15 mouse cellular contexts compared by ENCODE assay signal in the genomic region with DNA sequence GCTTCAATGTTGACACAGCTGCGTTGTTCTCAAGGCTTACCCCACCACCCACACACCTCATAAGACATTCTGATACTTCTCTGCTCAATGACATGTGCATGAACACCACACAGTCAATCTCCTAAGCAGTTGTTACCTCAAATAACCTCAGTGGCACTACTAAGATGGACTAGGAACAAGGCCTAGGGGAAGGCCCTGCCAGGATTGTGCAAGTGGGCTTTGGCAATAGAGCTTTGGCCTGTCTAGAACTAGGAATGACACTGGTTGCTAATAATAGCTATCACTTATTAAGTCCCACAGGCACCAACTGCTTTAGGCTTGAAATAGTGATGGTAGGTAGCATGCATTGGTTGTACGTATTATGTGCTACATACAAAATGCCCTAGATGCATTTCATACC.
DNase-seq lines count a peak whose midpoint lies in the region; ATAC-seq and TF ChIP-seq lines count a peak whose summit lies in the region.
"Had no signal": no experiment of that assay in that cellular context is flagged by ENCODE, and none has a peak within 500 bp of the region (broad histone marks: within the 10 kb centered on the region; RNA-seq: fewer than 3 reads in every experiment).

No protein-coding gene starts in this region.

- no peak for TF ChIP-seq CTCF in lung, postnatal 0 days (IDR thresholded peaks at IDR 0.05)
- TF ChIP-seq CTCF in left cerebral cortex, adult 2 months (IDR thresholded peaks at IDR 0.05) = no peak

- H3K4me2 ChIP-seq in forebrain, embryonic 12.5 days = no peak overlapping the region
- H3K4me2 ChIP-seq in lung, postnatal 0 days (replicated peaks; ENCODE audit: low read depth, low read length) = no peak overlapping the region
- H3K4me2 ChIP-seq: hindbrain, embryonic 14.5 days; midbrain, embryonic 11.5 days; neural tube, embryonic 12.5 days had no signal

- peak overlapping the region; percentile 9; the same call in 1 of the 2 replicates for H3K27ac ChIP-seq in forebrain, embryonic 12.5 days
- no peak overlapping the region for H3K27ac ChIP-seq in forebrain, embryonic 10.5 days
- no peak overlapping the region for H3K27ac ChIP-seq in lung, postnatal 0 days (ENCODE audit: low read length)
- H3K27ac ChIP-seq in left cerebral cortex, adult 2 months = no peak overlapping the region
- H3K27ac ChIP-seq: hindbrain, embryonic 14.5 days; kidney, postnatal 0 days; liver, embryonic 14.5 days; neural tube, embryonic 12.5 days had no signal

- no peaks in the 10 kb centered on the region for H3K9me3 ChIP-seq in forebrain, embryonic 12.5 days
- no peaks in the 10 kb centered on the region for H3K9me3 ChIP-seq in forebrain, embryonic 10.5 days
- H3K9me3 ChIP-seq in lung, postnatal 0 days (ENCODE audit: low read length) = no peaks in the 10 kb centered on the region
- H3K9me3 ChIP-seq: neural tube, embryonic 12.5 days had no signal

- intact Hi-C loops in left cerebral cortex, adult 2 months (cut with DNase I) = no loop called here

- no peak for DNase-seq in forebrain, embryonic 10.5 days (ENCODE audit: extremely low spot score, low spot score)
- DNase-seq in adrenal gland, adult 8-10 months = peak; percentile 29
- peak; percentile 76 for DNase-seq in gastrocnemius, postnatal 25 days
- peak; percentile 69 for DNase-seq in lung, postnatal 0 days (ENCODE audit: low spot score)
- no peak for DNase-seq in thymus, postnatal 4 days
- no peak for DNase-seq in urinary bladder, adult 2 months (ENCODE audit: low spot score)
- DNase-seq in left cerebral cortex, adult 2 months (ENCODE audit: extremely low spot score in 1 of 2, low spot score in 2 of 2) = no peak
- DNase-seq: right cerebral cortex, postnatal 14 days; thymus, adult 18-20 months had no signal

- 84% methylated on average over 2 of the region's 2 CpGs for WGBS in forebrain, embryonic 12.5 days
- 95% methylated on average over 2 of the region's 2 CpGs for WGBS in forebrain, embryonic 10.5 days
- WGBS in lung, postnatal 0 days = 50% methylated on average over 2 of the region's 2 CpGs

- peak; percentile 26; the same call in 1 of the 2 replicates for TF ChIP-seq EP300 in lung, postnatal 0 days (IDR thresholded peaks at IDR 0.05)

- no peaks in the 10 kb centered on the region for H3K27me3 ChIP-seq in forebrain, embryonic 12.5 days
- H3K27me3 ChIP-seq in forebrain, embryonic 10.5 days (ENCODE audit: poor library complexity, severe bottlenecking) = no peaks in the 10 kb centered on the region
- no peaks in the 10 kb centered on the region for H3K27me3 ChIP-seq in lung, postnatal 0 days (replicated peaks; ENCODE audit: insufficient read depth, low read length)
- H3K27me3 ChIP-seq: neural tube, embryonic 12.5 days had no signal

- peaks cover 20% of the 10 kb centered on the region; the same call in 1 of the 2 replicates for H3K4me1 ChIP-seq in forebrain, embryonic 12.5 days
- peaks cover 28% of the 10 kb centered on the region for H3K4me1 ChIP-seq in forebrain, embryonic 10.5 days
- H3K4me1 ChIP-seq in lung, postnatal 0 days (ENCODE audit: insufficient read depth, low read depth, low read length) = no peaks in the 10 kb centered on the region
- H3K4me1 ChIP-seq: neural tube, embryonic 12.5 days had no signal

- H3K4me3 ChIP-seq in forebrain, embryonic 12.5 days (replicated peaks) = no peak overlapping the region
- H3K4me3 ChIP-seq in forebrain, embryonic 10.5 days = no peak overlapping the region
- no peak overlapping the region for H3K4me3 ChIP-seq in lung, postnatal 0 days (ENCODE audit: low read depth, low read length)
- no peak overlapping the region for H3K4me3 ChIP-seq in left cerebral cortex, adult 2 months
- H3K4me3 ChIP-seq: neural tube, embryonic 12.5 days had no signal

- H3K36me3 ChIP-seq in forebrain, embryonic 12.5 days (replicated peaks) = no peaks in the 10 kb centered on the region
- no peaks in the 10 kb centered on the region for H3K36me3 ChIP-seq in forebrain, embryonic 10.5 days (replicated peaks)
- H3K36me3 ChIP-seq in lung, postnatal 0 days (ENCODE audit: insufficient read depth, low read length) = no peaks in the 10 kb centered on the region
- H3K36me3 ChIP-seq: neural tube, embryonic 12.5 days had no signal

- H3K9ac ChIP-seq in forebrain, embryonic 12.5 days = no peak overlapping the region
- H3K9ac ChIP-seq in lung, postnatal 0 days (replicated peaks; ENCODE audit: low read depth) = no peak overlapping the region
- H3K9ac ChIP-seq: hindbrain, embryonic 14.5 days; liver, embryonic 14.5 days; neural tube, embryonic 12.5 days had no signal

- no peak for ATAC-seq in forebrain, embryonic 12.5 days (ENCODE audit: low FRiP score)
- peak; percentile 64 for ATAC-seq in lung, postnatal 0 days

Comparison
In these comparisons a context has a peak if more than half of its experiments do, and no peak if none do; other contexts are left out.
1. DNase-seq: peak in adrenal gland, adult 8-10 months (single experiment), gastrocnemius, postnatal 25 days (single experiment) and lung, postnatal 0 days (single experiment); none in forebrain, embryonic 10.5 days (single experiment), thymus, postnatal 4 days (single experiment), urinary bladder, adult 2 months (single experiment) and left cerebral cortex, adult 2 months (0 of 2).